Mouse (Mus musculus) cerebellum, adult 2 months (tissue): ENCODE data around the gene Cst3.

Source experiments
- CTCF ChIP-seq: fragments of 200-500 bp; IDR thresholded peaks from 2 replicates; pipeline ENCODE4 v1.5.1; 2011; ENCODE audit warnings: low read depth, mild to moderate bottlenecking, control low read depth, low read length, moderate library complexity, borderline replicate concordance; ENCODE audit not compliant: insufficient read depth
- POLR2A ChIP-seq: fragments of 200-500 bp; IDR thresholded peaks from 2 replicates; pipeline ENCODE4 v1.6.1; 2011; ENCODE audit warnings: low read length, control low read depth, borderline replicate concordance; ENCODE audit not compliant: insufficient read depth

DNA sequence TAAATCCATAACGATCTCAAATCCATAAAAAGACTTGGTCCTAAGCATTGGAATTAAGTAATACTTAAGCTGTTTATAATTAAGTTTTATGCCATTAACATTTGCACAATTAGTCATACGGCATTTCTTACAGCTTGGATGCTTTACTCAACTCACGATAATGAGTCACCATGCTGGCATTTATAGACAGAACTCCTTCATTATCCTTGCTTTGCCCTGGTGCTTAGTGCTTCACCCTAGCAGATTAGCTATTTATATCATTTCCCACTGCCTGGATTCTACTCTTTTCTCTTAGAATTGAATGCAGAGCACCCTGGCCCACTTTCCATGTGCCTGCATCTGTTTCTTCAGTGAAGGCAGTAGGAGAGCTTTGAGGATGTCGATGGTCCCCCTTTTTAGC is 18.0 kb downstream of the Cst3 start:
- TF ChIP-seq CTCF (no peak), POLR2A (no peak)
